Mouse (Mus musculus): ENCODE data around the gene Flt3l.
"Not testable (repeated sequence)": the region's sequence is repeated elsewhere in the genome, so short reads cannot be mapped to it uniquely, and the experiment has no call there.

The Flt3l gene

DNA sequence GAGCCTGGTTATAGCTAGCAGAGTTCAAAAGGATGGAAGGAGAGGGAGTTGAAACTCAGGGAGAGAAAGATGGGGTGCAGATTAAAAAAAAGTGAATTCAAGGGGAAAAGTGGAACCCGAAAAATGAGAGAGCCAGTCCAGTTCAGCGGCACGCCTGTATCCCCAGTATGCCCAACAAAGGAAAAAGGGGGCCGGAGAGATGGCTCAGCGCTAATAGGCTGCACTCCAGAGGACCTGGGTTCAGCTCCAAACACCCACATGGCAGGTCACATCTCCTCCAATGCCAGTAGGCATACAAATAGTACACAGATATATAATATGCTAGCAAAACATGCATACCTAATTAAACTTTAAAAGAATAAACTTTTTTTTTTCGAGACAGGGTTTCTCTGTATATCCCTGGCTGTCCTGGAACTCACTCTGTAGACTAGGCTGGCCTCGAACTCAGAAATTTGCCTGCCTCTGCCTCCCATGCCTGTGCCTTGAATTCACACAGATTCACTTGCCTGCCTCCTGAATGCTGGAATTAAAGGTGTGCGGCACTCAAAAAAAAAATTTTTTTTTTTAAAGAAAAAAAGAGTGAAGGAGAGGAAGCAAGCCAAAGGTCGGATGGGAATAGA is 26.9 kb upstream of the Flt3l start:
- DNase-seq = peak; percentile 5

DNA sequence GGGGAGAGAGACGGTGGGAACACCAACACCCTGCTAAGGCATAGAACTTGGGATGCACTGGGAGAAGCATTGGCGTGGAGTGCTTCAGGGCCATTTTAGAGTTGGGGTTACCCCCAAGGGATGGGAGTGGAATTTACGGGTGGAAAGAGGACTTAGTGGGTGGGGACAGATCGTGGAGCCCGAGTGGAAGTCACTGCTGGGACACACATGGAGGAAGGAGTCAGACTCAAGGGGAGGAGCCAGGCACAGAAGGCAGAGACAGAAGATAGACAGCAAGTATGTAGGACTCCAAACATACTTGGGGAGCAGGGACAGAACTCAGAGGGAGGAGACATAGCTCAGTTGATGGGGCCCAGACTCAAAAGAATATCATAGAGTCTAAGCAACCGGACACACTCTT is 26.3 kb upstream of the Flt3l start:
- DNase-seq = peak; percentile 4

DNA sequence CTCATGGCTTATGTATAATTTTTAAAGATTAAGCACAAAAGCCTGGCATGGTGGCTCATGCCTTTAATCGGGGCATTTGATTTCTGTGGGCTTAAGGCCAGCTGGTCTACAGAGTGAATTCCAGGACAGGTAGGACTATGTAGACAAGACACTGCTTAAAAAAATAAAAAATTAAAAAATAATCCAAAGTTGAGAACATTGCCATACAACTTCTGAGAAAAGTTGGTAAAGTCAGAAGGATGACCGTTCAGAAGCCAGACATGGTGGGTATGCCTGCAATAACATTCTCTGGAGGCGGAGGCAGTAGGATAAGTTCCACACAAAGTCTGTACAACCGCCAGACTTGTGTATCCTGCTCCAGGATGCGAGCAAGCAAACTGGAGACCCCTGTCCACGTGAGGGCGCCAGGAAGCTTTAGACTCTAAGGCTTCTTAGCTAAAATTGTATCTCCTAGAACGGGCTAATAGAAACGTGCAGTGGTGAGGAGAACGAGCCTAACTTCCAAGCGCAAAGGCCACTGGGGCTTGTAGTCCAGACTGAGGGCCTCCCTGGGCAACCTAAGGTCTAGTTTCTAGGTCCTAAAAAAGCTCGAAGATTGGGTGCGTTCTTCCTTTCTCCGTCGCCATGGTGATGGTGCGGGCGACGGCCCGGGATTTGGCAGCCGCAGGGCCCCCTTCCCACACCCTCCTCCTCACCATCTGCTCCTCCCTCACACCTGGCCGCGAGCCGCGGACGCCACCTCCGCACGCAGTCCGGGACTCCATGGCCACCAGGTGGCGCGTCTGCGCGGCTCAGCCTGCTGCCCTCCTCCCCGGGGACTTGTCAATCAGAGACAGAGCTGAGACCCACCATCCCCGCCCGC is 25.6 kb upstream of the Flt3l start:
- peak; percentile 97 for DNase-seq

DNA sequence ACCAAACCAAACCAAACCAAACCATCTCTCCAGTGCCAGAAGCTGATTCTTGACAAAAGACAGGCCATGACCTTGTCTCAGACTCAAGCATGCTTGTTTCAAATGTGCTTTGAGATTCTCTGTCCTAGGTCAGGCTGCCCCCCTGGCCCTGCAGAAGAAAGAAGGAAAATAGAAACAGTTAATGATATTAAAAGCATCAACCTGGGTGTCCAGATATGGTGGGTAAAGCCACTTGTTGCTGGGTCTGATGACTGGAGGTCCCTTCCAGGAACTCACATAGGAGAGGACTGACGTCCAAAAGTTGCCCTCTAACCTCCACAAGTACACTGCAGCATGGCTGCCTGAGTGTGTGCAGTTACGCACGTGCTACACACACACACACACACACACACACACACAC is 24.6 kb upstream of the Flt3l start:
- DNase-seq = no peak

DNA sequence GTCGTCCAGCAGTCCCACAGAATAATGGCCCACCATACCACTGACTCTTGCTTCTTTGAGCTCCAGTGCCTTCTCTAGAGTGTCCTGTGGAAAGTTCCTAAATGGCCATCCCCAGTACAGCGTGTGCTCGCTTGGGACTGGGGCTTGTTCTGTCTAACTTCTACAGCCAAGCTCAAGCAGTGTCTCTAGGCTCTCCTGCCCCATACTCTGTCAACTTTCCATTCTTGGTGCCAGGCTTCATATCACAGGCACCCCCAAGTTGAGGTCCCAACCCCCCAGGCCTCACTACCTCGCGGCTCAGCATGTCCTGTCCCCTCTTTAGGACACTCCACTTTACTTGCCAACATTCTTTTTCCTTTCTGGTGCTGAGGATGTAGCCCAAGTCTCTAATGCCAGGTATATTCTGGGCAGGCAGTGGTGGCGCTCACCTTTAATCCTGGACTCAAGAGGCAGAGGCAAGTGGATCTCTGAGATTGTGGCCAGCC is 24.1 kb upstream of the Flt3l start:
- no peak for DNase-seq

DNA sequence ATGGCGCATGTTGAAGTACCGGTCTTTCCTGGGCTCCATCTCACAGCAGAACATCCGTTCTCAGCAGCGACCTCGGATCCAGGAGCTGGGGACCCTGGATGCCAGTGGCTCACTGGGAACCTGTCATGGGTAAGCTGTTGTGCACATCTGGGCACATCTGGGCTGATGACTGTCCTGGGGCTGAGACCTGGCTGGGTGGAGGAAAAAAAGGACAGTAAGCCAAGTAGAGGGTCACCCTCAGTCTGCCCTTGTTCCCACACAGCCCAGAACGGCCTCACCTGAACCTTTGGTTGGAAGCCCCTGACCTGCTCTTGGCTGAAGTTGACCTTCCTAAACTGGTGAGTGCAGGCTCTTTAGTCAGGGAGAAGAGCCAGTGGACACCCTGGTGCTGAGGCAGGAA is 22.8 kb upstream of the Flt3l start:
- no peak for DNase-seq

DNA sequence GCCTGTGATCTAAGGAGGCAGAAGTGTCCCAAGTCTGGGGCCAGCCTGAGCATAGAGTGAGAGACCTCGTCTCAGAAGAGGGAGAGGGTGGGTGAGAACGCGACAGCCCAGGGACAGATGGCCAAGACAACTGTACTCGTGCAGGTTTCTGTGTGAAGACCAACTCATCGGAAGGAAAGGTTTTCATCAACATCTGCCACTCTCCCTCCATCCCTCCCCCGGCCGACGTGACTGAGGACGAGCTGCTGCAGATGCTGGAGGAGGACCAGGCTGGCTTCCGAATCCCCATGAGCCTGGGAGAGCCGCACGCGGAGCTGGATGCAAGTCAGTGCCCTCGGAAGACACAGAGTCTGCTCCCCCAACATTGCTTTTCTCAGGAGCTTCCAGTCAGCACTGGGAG is 21.2 kb upstream of the Flt3l start:
- DNase-seq = no peak

DNA sequence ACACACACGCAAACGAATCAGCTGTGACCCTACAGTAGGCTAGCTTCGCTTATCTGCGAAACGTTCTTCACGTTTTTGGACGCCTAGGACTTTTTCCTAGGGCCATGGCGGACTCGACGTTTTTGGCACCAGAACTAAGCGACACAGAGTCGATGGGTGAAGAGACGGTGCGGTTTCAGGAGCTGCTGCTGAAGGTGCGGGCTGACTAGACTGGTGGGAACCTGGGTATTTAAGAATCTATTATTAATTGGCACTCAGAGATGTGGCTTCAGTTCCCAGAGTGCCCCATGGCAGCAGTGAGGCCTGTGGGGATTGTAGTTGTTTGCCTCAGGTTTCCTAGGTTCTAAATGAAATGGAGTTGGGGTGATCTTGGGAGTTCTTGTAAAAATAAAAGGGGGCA is 20.0 kb upstream of the Flt3l start:
- no peak for DNase-seq

DNA sequence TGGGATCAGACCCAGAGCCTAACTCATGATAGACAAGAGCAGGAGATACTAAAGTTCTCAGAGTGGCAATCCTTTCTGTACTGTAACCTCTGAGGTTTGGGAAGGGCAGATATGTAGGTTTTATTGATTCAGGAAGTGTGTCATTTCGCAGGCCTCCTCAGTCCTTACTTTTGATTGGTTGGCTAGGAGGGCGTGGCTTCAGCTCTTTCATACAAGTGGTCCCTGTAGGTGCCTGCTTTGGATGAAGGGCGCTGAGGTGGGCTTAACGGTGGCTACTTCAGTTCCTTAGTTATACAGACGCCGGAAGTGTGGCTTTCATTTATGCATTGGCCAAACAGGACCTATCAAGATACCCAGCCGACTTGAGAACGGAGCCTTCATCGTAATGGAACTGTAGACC is 19.4 kb upstream of the Flt3l start:
- DNase-seq = no peak

DNA sequence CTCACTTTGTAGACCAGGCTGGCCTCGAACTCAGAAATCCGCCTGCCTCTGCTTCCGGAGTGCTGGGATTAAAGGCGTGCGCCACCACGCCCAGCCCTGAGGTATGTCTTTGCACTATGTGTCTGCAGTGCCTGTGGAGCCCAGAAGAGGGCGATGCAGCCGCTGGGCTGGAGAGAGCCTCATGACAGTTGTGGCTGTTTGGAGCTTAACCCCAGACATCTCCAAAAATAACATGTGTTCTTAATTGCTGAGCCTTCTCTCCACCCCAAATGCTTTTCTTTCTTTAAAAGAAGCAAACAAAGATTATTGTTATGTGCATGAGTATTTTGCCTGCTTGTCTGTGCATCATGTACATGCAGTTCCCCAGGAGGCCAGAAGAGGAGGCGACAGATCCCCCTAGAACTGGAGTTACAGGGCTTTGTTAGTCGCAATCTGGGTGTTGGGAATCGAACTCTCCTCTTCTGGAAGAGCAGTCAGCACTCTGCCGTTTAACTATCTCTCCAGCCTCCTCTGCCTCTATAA is 18.8 kb upstream of the Flt3l start:
- DNase-seq = peak; percentile 61

DNA sequence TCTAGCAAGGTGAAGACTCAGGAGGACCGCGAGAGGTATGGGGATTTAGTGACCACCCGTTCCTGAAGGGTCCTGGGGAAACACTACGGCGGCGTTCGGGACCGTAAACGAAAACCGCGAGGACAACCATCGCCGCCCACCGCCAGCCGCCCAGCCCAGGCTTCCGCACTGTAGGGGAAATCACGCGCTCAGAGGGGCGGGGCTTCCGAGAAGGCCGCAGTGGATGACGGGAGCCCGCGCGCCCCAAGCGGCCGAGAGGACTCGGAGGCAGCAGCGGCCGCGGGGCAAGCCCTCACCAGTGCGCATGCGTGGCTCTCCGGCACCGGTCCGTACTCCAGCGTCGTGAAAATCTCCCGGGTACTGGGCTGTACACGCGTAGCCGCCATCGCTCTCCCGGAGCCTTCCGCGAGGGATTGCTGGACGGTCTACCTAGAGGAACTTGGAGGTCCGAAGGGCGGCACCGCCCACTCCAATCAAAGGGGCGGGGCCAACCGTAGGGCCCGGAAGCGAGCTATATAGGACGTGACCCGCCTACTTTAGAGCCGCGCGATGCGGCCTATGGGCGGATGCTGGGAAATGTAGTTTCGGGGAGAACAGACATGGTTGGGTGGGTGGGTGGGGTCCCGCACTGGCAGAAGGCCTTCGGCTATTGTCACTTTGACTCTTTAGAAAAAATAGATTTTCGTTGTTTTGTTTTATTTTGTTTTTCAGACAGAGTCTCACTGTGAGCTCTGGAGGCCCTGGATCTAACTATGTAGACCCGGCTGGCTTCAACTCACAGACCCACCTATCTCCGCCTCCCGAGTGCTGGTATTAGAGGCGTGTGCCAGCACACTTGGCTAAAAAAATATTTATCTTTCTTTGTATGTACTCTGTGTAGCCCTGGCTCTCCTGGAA is 18.1 kb upstream of the Flt3l start, which contains the start of the genes Pih1d1 and Aldh16a1:
Pih1d1 (plus strand) TSS at position 208 of the 897 bp plus-strand sequence.
Aldh16a1 (minus strand) TSS at position 489 of the 897 bp plus-strand sequence.
- DNase-seq = peak; percentile 99

DNA sequence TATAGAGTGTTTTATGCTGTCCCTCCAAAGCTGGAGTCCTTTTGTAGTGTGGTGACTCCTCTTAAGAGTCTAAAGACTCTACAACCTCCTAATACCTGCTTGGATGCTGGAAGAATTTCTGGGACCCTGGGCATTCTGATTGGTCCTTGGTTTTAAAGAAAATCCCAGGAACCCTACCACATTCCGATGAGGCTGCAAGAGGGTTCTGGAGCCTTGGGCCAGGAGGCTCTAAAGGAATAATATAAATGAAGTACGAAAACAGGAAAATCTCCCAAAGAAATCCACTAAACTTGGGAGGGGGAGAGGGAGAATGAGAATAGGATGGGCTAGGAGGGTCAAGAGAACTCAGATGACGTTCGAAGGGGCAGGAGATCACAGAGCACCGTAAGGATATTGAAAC is 17.4 kb upstream of the Flt3l start:
- no peak for DNase-seq

DNA sequence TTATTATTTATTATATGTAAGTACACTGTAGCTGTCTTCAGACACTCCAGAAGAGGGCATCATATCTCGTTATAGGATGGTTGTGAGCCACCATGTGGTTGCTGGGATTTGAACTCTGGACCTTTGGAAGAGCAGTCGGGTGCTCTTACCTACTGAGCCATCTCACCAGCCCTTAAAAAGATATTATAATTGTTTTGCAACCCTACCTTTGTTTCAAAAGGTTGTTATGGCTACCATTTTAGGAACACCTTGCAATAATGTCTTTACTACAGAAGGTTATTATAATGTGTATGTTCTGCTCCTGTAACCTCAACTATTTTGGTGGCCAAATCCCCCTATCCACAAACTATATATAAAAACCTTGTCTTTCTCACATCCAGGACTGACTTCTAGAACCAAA is 16.8 kb upstream of the Flt3l start:
- DNase-seq = not testable (repeated sequence)

DNA sequence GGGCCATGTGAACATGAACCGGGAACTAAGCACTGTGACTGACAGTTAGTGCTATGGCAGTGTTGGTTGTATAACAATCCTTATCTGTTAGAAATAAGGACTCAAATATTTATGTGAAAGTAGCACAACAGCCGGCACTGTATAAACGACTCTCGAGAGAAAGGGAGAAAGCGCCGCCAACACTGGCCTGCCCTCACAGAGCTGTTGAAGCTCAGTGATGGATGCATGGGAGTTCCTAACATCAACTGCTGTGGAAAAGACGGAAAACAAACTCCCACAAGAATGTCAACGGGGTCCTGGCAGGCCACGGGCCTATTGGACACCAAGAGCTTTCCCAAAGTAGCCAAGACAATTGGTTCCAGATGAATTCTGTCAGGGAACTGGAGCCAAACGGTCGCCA is 15.1 kb upstream of the Flt3l start:
- DNase-seq = no peak

DNA sequence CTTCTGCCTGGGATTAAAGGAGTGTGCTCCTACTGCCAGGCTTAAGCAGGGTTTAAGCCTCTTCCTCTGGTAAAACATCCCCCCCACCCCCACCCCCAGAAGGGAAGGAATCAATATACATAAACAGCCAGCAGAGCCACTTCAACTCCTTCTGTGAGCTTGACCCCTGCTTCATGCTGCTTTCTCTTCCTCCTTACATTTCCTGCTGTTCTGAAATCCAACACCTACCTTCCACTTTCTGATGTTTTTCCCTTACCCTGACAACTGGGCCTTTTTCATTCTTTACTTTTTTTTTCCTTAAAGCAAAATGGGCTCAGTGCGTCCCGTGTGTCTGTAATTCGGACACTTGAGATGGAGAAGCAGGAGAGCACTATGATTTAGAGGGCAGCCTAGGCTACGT is 14.1 kb upstream of the Flt3l start:
- no peak for DNase-seq

DNA sequence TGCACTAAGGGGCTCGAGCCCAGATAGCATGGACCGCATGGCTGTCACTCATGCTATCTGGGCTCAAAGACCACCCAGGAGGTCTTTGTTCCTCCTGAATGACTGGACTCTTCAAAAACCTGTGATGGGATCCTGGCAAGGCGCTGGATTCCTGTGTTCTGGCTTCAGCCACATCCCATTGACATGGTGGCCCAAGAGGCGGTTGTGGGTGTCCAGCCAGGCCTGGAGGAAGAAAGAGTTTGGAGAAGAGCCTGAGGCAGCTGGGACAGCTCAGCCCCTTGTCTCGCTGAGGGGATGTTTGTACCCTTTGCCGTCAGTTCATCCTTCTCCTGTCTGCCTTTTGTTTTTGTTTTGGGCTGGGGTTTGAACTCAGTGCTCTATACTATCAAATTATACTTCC is 13.3 kb upstream of the Flt3l start:
- DNase-seq = no peak

DNA sequence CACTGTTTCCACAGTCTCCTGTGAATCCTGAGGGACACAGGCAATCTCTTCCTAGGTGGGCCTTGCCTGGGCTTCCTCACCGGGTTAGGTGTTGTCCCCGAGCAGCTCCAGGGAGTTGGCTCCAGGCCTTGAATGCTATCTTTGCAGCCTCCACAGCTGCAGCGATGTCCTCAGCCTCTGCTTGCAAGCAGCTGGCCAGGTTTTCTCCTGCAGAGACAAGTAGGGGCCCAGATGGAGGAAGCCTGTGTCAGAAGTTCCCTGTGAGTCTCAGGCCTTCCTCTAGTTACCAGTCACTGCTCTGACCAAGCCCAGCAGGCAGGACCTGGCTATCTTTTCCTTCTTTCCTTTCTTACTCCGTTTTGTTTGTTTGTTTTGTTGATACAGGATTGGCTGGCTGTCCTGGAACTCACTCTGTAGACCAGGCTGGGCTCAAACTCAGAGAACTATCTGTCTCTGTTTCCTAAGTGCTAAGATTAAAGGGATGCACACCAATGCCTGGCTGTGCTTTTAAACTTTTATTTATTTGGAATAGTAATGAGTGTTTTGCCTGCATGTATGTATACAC is 12.4 kb upstream of the Flt3l start:
- DNase-seq = no peak

DNA sequence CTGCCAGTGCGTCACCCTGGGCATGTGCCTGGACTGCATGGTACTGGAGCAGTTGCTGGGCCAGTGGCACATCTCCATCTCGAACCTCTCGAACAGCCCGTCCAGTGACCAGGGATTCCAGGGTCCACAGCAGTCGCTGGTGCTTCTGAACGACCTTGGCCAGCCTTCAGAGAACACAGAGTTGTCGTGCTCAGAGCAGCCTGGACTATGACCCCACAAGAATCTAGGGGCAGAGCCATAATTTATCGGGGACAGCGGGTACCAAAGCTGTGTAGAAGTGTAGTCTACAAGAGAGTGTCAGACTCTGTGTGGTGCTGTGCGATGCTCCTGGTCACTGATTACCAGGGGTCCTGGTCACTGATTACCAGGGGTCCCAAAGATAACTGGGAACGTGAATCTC is 11.7 kb upstream of the Flt3l start:
- no peak for DNase-seq

DNA sequence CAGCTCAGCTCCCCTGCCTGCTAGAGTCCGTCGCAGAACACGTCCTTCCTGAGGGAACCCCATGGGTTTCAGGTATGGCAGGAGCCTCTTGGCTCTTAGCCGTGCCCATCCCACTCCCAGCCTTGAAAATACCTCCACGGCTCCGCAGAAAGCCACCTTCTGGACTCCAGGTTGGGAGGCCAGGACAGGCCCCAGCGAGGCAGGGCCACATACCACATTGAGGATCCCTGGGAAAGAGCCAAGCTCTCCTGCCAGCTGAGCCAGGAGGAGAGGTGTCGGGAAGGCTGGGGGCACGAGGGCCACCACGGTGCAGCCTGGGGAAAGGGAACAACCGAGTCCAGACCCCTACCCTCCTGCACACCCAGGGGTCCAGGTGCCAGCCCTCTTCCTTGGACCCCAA is 11.0 kb upstream of the Flt3l start:
- no peak for DNase-seq

DNA sequence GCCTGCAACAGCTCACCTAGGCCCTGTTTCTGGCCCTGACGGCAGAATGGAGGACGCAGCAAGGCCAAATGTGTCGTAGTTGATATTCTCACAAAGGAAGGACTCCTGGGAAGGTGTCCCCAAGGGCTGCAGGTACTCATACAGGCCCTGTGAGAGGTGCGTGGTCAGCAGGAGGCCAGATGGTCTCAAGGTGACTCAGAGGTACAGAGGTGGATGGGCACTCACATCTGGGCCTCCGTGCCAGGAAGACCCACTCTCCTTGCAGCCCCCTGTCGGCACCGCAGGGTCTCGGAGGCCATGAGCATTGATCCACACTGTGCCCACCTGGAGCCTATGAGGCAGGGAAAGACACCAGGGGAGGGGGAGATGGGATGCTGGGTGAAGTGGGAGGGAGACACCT is 9.2 kb upstream of the Flt3l start:
- no peak for DNase-seq

DNA sequence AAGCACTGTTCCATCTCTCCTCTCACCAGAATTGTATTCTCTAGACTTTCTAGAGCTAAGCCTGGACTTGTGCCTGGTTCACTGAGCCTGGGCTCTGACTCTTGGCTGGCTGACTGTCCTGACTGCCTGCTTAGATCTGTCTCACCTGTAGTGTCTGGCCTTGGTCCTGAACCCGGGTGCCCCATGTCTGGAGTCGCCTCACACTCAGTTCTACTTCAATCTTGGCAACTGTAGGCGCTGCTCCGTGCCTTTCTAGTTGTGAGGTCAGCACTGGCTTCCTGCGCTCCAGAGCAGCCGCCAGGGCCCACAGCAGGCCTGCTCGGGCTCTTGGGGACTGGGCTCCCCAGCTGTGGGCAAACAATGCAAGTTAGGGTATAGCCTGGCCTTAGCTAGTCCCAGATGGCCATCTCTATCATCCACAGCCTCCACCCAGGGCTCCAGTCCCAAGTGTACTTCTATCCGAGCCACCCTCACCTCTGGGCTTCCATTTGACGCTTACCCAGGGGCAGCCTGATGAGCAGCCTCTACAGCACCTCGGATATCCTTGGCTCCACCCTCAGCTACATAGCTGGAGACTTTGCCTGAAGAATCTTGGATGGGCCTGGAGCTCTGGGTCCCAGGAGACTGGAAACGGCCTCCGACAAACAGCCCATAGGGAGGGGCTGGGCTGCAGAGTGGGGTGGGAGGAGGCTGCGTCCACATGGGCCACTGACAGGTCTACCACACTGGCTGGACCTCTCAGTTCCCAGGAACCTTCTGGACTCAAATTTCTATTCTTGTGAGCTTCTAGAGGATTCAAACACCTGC is 8.3 kb upstream of the Flt3l start:
- no peak for DNase-seq

DNA sequence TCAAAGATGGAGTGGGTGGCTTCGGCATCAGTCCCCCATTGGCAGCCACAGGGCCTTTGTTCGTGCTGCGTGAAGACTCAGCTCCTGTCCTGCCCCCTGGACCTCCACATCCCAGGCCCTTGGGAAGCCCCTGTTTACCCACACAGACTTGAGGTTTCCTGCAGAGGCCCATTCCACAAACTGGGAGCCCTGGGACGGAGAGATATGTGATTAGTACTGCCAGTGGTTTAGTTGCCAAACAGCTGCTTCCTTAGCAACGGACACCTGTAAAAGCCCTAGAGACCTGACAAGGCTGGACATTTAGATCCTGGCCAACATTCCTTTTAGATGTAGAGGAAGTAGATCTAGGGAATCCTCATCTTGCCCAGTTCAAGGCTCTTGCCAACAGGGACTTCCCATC is 5.7 kb upstream of the Flt3l start:
- DNase-seq = no peak
